Comparison of ENCODE assay signal across 9 mouse cellular contexts in genomic region chr9:78479308-78479707, GRCm38 (mm10). TPM values are rescaled to one million over a fixed set of nuclear protein-coding genes. Genes with fewer than 3 reads are reported as not detected.
DNase-seq lines count a peak whose midpoint lies in the region; ATAC-seq lines count a peak whose summit lies in the region.
"Not testable (repeated sequence)": the region's sequence is repeated elsewhere in the genome, so short reads cannot be mapped to it uniquely, and the experiment has no call there.
"Had no signal": no experiment of that assay in that cellular context is flagged by ENCODE, and none has a peak within 500 bp of the region (broad histone marks: within the 10 kb centered on the region; RNA-seq: fewer than 3 reads in every experiment).

No protein-coding gene starts in this region.

- not testable (repeated sequence) for H3K9me3 ChIP-seq in forebrain, embryonic 13.5 days (replicated peaks); heart, embryonic 15.5 days (replicated peaks); intestine, embryonic 14.5 days (ENCODE audit: control insufficient read depth, low read length); limb, embryonic 13.5 days; lung, embryonic 15.5 days

- peak; percentile 14 for DNase-seq in 3134 (ENCODE audit: extremely low read depth, insufficient read length, low spot score)
- DNase-seq in intestine, embryonic 14.5 days (ENCODE audit: low spot score) = not testable (repeated sequence)
- peak; percentile 40 for DNase-seq in naive thymus-derived CD4-positive, alpha-beta T cell, adult 2 months (ENCODE audit: low read depth)

- H3K4me2 ChIP-seq in forebrain, embryonic 13.5 days = peak overlapping the region; percentile 78
- H3K4me2 ChIP-seq in heart, embryonic 15.5 days = peak overlapping the region; percentile 67
- H3K4me2 ChIP-seq in intestine, embryonic 14.5 days (ENCODE audit: low read length) = peak overlapping the region; percentile 65
- H3K4me2 ChIP-seq in limb, embryonic 13.5 days (replicated peaks) = peak overlapping the region; percentile 71
- peak overlapping the region; percentile 64 for H3K4me2 ChIP-seq in lung, embryonic 15.5 days

- H3K27ac ChIP-seq in brown adipose tissue, adult 24 weeks (replicated peaks; ENCODE audit: low read depth, low read length) = peak overlapping the region; percentile 40; the same call in 1 of the 2 replicates
- not testable (repeated sequence) for H3K27ac ChIP-seq in forebrain, embryonic 13.5 days; intestine, embryonic 14.5 days (ENCODE audit: low read depth); limb, embryonic 13.5 days; lung, embryonic 15.5 days
- peak overlapping the region; percentile 33; the same call in 1 of the 2 replicates for H3K27ac ChIP-seq in heart, embryonic 15.5 days

- H3K4me1 ChIP-seq in brown adipose tissue, adult 24 weeks (ENCODE audit: control insufficient read depth, insufficient read depth, insufficient read length, low read length); intestine, embryonic 14.5 days (replicated peaks; ENCODE audit: control insufficient read depth, insufficient read depth, low read length): not testable (repeated sequence)
- peaks cover 33% of the 10 kb centered on the region for H3K4me1 ChIP-seq in forebrain, embryonic 13.5 days
- peaks cover 20% of the 10 kb centered on the region for H3K4me1 ChIP-seq in heart, embryonic 15.5 days (replicated peaks)
- peaks cover 26% of the 10 kb centered on the region for H3K4me1 ChIP-seq in limb, embryonic 13.5 days
- peaks cover 16% of the 10 kb centered on the region for H3K4me1 ChIP-seq in lung, embryonic 15.5 days

- H3K9ac ChIP-seq in forebrain, embryonic 13.5 days = peak overlapping the region; percentile 55
- H3K9ac ChIP-seq in heart, embryonic 15.5 days = 0 out of 2 replicates have a peak overlapping the region, but pooled peaks have one; percentile 31
- H3K9ac ChIP-seq in intestine, embryonic 14.5 days (ENCODE audit: low read length) = peak overlapping the region; percentile 99
- peak overlapping the region; percentile 63 for H3K9ac ChIP-seq in limb, embryonic 13.5 days
- 0 out of 2 replicates have a peak overlapping the region, but pooled peaks have one; percentile 5 for H3K9ac ChIP-seq in lung, embryonic 15.5 days

- H3K27me3 ChIP-seq in forebrain, embryonic 13.5 days; heart, embryonic 15.5 days; intestine, embryonic 14.5 days (replicated peaks; ENCODE audit: control insufficient read depth, insufficient read depth, low read length); limb, embryonic 13.5 days; lung, embryonic 15.5 days: not testable (repeated sequence)

- 25% methylated on average over 8 of the region's 8 CpGs for WGBS in forebrain, embryonic 13.5 days
- 19% methylated on average over 8 of the region's 8 CpGs for WGBS in heart, embryonic 15.5 days
- 22% methylated on average over 7 of the region's 8 CpGs for WGBS in intestine, embryonic 14.5 days
- 30% methylated on average over 8 of the region's 8 CpGs for WGBS in limb, embryonic 13.5 days
- 24% methylated on average over 8 of the region's 8 CpGs for WGBS in lung, embryonic 15.5 days

- H3K36me3 ChIP-seq in forebrain, embryonic 13.5 days (ENCODE audit: poor library complexity, severe bottlenecking) = peaks cover 41% of the 10 kb centered on the region
- peaks cover 39% of the 10 kb centered on the region for H3K36me3 ChIP-seq in heart, embryonic 15.5 days
- peaks cover 43% of the 10 kb centered on the region for H3K36me3 ChIP-seq in intestine, embryonic 14.5 days (ENCODE audit: control insufficient read depth, insufficient read depth, low read length)
- peaks cover 49% of the 10 kb centered on the region for H3K36me3 ChIP-seq in limb, embryonic 13.5 days
- H3K36me3 ChIP-seq in lung, embryonic 15.5 days = peaks cover 30% of the 10 kb centered on the region

- ATAC-seq in forebrain, embryonic 13.5 days; heart, embryonic 15.5 days (replicated peaks; ENCODE audit: insufficient number of reproducible peaks, insufficient read depth, low FRiP score, low read depth); intestine, embryonic 14.5 days (replicated peaks; ENCODE audit: low FRiP score, low TSS enrichment, low read depth); limb, embryonic 13.5 days (ENCODE audit: low FRiP score, low read depth); lung, embryonic 15.5 days (ENCODE audit: borderline replicate concordance, extremely low read depth, low FRiP score, low TSS enrichment): not testable (repeated sequence)

- H3K4me3 ChIP-seq in brown adipose tissue, adult 24 weeks (ENCODE audit: insufficient read depth, low read depth, low read length) = peak overlapping the region; percentile 33; the same call in 1 of the 2 replicates
- H3K4me3 ChIP-seq in forebrain, embryonic 13.5 days = peak overlapping the region; percentile 99
- H3K4me3 ChIP-seq in heart, embryonic 15.5 days = peak overlapping the region; percentile 90
- H3K4me3 ChIP-seq in intestine, embryonic 14.5 days (ENCODE audit: low read depth, low read length) = peak overlapping the region; percentile 70
- H3K4me3 ChIP-seq in limb, embryonic 13.5 days = peak overlapping the region; percentile 97
- peak overlapping the region; percentile 99 for H3K4me3 ChIP-seq in lung, embryonic 15.5 days

RNA-seq across cellular contexts. Expression of gene Eef1a1, which starts 9.6 kb away (rescaled TPM):
- polyA plus RNA-seq in brown adipose tissue, adult 24 weeks (2012; ENCODE audit: insufficient read depth, insufficient read length, missing spikeins) = 3,256 and 3,366 TPM in 2 replicates
- polyA plus RNA-seq in forebrain, embryonic 13.5 days (2015; fragmentation: Nextera tagmentation; extraction: Ambion mirVana) = 4,108 and 4,123 TPM in 2 replicates
- 2,802 and 3,192 TPM in 2 replicates for polyA plus RNA-seq in heart, embryonic 15.5 days (2015; fragmentation: Nextera tagmentation; extraction: Ambion mirVana)
- 5,695 and 6,055 TPM in 2 replicates for polyA plus RNA-seq in intestine, embryonic 14.5 days (2014; fragmentation: Nextera tagmentation; extraction: Ambion mirVana)
- 5,052 and 5,054 TPM in 2 replicates for polyA plus RNA-seq in limb, embryonic 13.5 days (2015; fragmentation: Nextera tagmentation; extraction: Ambion mirVana)
- 4,575 and 4,632 TPM in 2 replicates for polyA plus RNA-seq in lung, embryonic 15.5 days (2015; fragmentation: Nextera tagmentation; extraction: Ambion mirVana)

RNA-seq across cellular contexts. Expression of gene Gm17324, which starts 30.7 kb away (rescaled TPM):
- polyA plus RNA-seq in brown adipose tissue, adult 24 weeks (2012; ENCODE audit: insufficient read depth, insufficient read length, missing spikeins) = not detected in 2 replicates
- polyA plus RNA-seq in forebrain, embryonic 13.5 days (2015; fragmentation: Nextera tagmentation; extraction: Ambion mirVana) = 0.65 and 0.97 TPM in 2 replicates
- 0.43 and 0.67 TPM in 2 replicates for polyA plus RNA-seq in heart, embryonic 15.5 days (2015; fragmentation: Nextera tagmentation; extraction: Ambion mirVana)
- polyA plus RNA-seq in intestine, embryonic 14.5 days (2014; fragmentation: Nextera tagmentation; extraction: Ambion mirVana) = 0.44 TPM in 1 of 2 replicates, not detected in the other
- polyA plus RNA-seq in limb, embryonic 13.5 days (2015; fragmentation: Nextera tagmentation; extraction: Ambion mirVana) = 0.27 and 0.28 TPM in 2 replicates
- polyA plus RNA-seq in lung, embryonic 15.5 days (2015; fragmentation: Nextera tagmentation; extraction: Ambion mirVana) = 0.56 and 0.94 TPM in 2 replicates
- polyA plus RNA-seq: Patski had no signal

RNA-seq across cellular contexts. Expression of gene Mto1, which starts 31.3 kb away (rescaled TPM):
- polyA plus RNA-seq in brown adipose tissue, adult 24 weeks (2012; ENCODE audit: insufficient read depth, insufficient read length, missing spikeins) = 42.2 and 44.6 TPM in 2 replicates
- polyA plus RNA-seq in forebrain, embryonic 13.5 days (2015; fragmentation: Nextera tagmentation; extraction: Ambion mirVana) = 24.9 and 26.1 TPM in 2 replicates
- 26.2 and 27.7 TPM in 2 replicates for polyA plus RNA-seq in heart, embryonic 15.5 days (2015; fragmentation: Nextera tagmentation; extraction: Ambion mirVana)
- 25.5 and 26.8 TPM in 2 replicates for polyA plus RNA-seq in intestine, embryonic 14.5 days (2014; fragmentation: Nextera tagmentation; extraction: Ambion mirVana)
- 21.1 and 23.6 TPM in 2 replicates for polyA plus RNA-seq in limb, embryonic 13.5 days (2015; fragmentation: Nextera tagmentation; extraction: Ambion mirVana)
- polyA plus RNA-seq in lung, embryonic 15.5 days (2015; fragmentation: Nextera tagmentation; extraction: Ambion mirVana) = 21.0 and 24.3 TPM in 2 replicates

RNA-seq across cellular contexts. Expression of gene Cgas, which starts 36.3 kb away (rescaled TPM):
- 0.32 and 0.67 TPM in 2 replicates for polyA plus RNA-seq in brown adipose tissue, adult 24 weeks (2012; ENCODE audit: insufficient read depth, insufficient read length, missing spikeins)
- polyA plus RNA-seq in forebrain, embryonic 13.5 days (2015; fragmentation: Nextera tagmentation; extraction: Ambion mirVana) = 0.47 and 0.62 TPM in 2 replicates
- 0.97 and 1.4 TPM in 2 replicates for polyA plus RNA-seq in heart, embryonic 15.5 days (2015; fragmentation: Nextera tagmentation; extraction: Ambion mirVana)
- polyA plus RNA-seq in intestine, embryonic 14.5 days (2014; fragmentation: Nextera tagmentation; extraction: Ambion mirVana) = 1.9 and 2.4 TPM in 2 replicates
- 2.5 and 2.6 TPM in 2 replicates for polyA plus RNA-seq in limb, embryonic 13.5 days (2015; fragmentation: Nextera tagmentation; extraction: Ambion mirVana)
- polyA plus RNA-seq in lung, embryonic 15.5 days (2015; fragmentation: Nextera tagmentation; extraction: Ambion mirVana) = 2.6 and 3.0 TPM in 2 replicates

Comparison
In these comparisons a context has a peak if more than half of its experiments do, and no peak if none do; other contexts are left out.
1. H3K4me3 ChIP-seq: peak in every context shown above with its lines; median percentile 99 in forebrain, embryonic 13.5 days; 99 in lung, embryonic 15.5 days; 97 in limb, embryonic 13.5 days; 90 in heart, embryonic 15.5 days; 70 in intestine, embryonic 14.5 days; 33 in brown adipose tissue, adult 24 weeks.
2. H3K9ac ChIP-seq: peak in every context shown above with its lines; median percentile 99 in intestine, embryonic 14.5 days; 63 in limb, embryonic 13.5 days; 55 in forebrain, embryonic 13.5 days; 31 in heart, embryonic 15.5 days; 5 in lung, embryonic 15.5 days.